ENCODE assay signal across 34 mouse cellular contexts in genomic region chr10:21399622-21400021, GRCm38 (mm10). TPM values are rescaled to one million over a fixed set of nuclear protein-coding genes. Genes with fewer than 3 reads are reported as not detected.
DNase-seq lines count a peak whose midpoint lies in the region; ATAC-seq lines count a peak whose summit lies in the region.
"Had no signal": no experiment of that assay in that cellular context is flagged by ENCODE, and none has a peak within 500 bp of the region (broad histone marks: within the 10 kb centered on the region; RNA-seq: fewer than 3 reads in every experiment).

No protein-coding gene starts in this region.

- H3K4me1 ChIP-seq in heart, embryonic 11.5 days (ENCODE audit: control insufficient read depth, insufficient read depth, low read length): peaks cover 32% of the 10 kb centered on the region
- H3K4me1 ChIP-seq in heart, embryonic 16.5 days (ENCODE audit: control insufficient read depth, insufficient read depth, low read length): peaks cover 29% of the 10 kb centered on the region
- 0 out of 2 replicates have a peak, but pooled peaks cover 10% of the 10 kb centered on the region for H3K4me1 ChIP-seq in midbrain, embryonic 10.5 days
- no peaks in the 10 kb centered on the region for H3K4me1 ChIP-seq in midbrain, embryonic 15.5 days
- H3K4me1 ChIP-seq: embryonic facial prominence, embryonic 15.5 days; forebrain, embryonic 13.5 days; limb, embryonic 10.5 days; limb, embryonic 15.5 days; liver, embryonic 15.5 days; neural tube, embryonic 15.5 days had no signal

- H3K36me3 ChIP-seq in heart, embryonic 11.5 days (ENCODE audit: control insufficient read depth, insufficient read depth, low read length): no peaks in the 10 kb centered on the region
- no peaks in the 10 kb centered on the region for H3K36me3 ChIP-seq in heart, embryonic 16.5 days (ENCODE audit: control insufficient read depth, insufficient read depth)
- no peaks in the 10 kb centered on the region for H3K36me3 ChIP-seq in midbrain, embryonic 10.5 days
- no peaks in the 10 kb centered on the region for H3K36me3 ChIP-seq in midbrain, embryonic 15.5 days (replicated peaks)
- H3K36me3 ChIP-seq: embryonic facial prominence, embryonic 10.5 days; embryonic facial prominence, embryonic 15.5 days; hindbrain, embryonic 12.5 days; intestine, embryonic 15.5 days; limb, embryonic 10.5 days; limb, embryonic 15.5 days; liver, embryonic 15.5 days; midbrain, embryonic 12.5 days; neural tube, embryonic 15.5 days had no signal

- WGBS in heart, embryonic 11.5 days (ENCODE audit: insufficient replicate concordance): 24% methylated on average over 8 of the region's 8 CpGs
- 21% methylated on average over 8 of the region's 8 CpGs for WGBS in heart, embryonic 16.5 days
- WGBS in midbrain, embryonic 10.5 days: 75% methylated on average over 8 of the region's 8 CpGs
- 62% methylated on average over 8 of the region's 8 CpGs for WGBS in midbrain, embryonic 15.5 days

- H3K9ac ChIP-seq in heart, embryonic 11.5 days (ENCODE audit: low read depth, low read length): no peak overlapping the region
- H3K9ac ChIP-seq in heart, embryonic 16.5 days (ENCODE audit: low read length): no peak overlapping the region
- no peak overlapping the region for H3K9ac ChIP-seq in midbrain, embryonic 15.5 days
- H3K9ac ChIP-seq: embryonic facial prominence, embryonic 15.5 days; forebrain, embryonic 13.5 days; hindbrain, embryonic 12.5 days; intestine, embryonic 15.5 days; limb, embryonic 15.5 days; liver, embryonic 15.5 days; lung, embryonic 14.5 days; midbrain, embryonic 12.5 days; neural tube, embryonic 15.5 days had no signal

- no peak overlapping the region for H3K4me3 ChIP-seq in heart, embryonic 11.5 days (ENCODE audit: low read depth, low read length)
- H3K4me3 ChIP-seq in heart, embryonic 16.5 days (ENCODE audit: low read length): no peak overlapping the region
- no peak overlapping the region for H3K4me3 ChIP-seq in midbrain, embryonic 10.5 days
- H3K4me3 ChIP-seq in midbrain, embryonic 15.5 days: no peak overlapping the region
- H3K4me3 ChIP-seq: embryonic facial prominence, embryonic 10.5 days; embryonic facial prominence, embryonic 15.5 days; forebrain, embryonic 13.5 days; hindbrain, embryonic 12.5 days; intestine, embryonic 15.5 days; limb, embryonic 10.5 days; limb, embryonic 15.5 days; liver, embryonic 15.5 days; midbrain, embryonic 12.5 days; neural tube, embryonic 15.5 days had no signal

- no peaks in the 10 kb centered on the region for H3K9me3 ChIP-seq in heart, embryonic 11.5 days (replicated peaks; ENCODE audit: control insufficient read depth, low read length)
- H3K9me3 ChIP-seq in heart, embryonic 16.5 days (replicated peaks; ENCODE audit: control insufficient read depth, low read length): no peaks in the 10 kb centered on the region
- H3K9me3 ChIP-seq in midbrain, embryonic 10.5 days (replicated peaks): no peaks in the 10 kb centered on the region
- no peaks in the 10 kb centered on the region for H3K9me3 ChIP-seq in midbrain, embryonic 15.5 days
- H3K9me3 ChIP-seq: embryonic facial prominence, embryonic 10.5 days; embryonic facial prominence, embryonic 15.5 days; forebrain, embryonic 13.5 days; hindbrain, embryonic 12.5 days; intestine, embryonic 15.5 days; limb, embryonic 10.5 days; limb, embryonic 15.5 days; liver, embryonic 15.5 days; midbrain, embryonic 12.5 days; neural tube, embryonic 15.5 days had no signal

- no peak for DNase-seq in heart, adult 9 months (ENCODE audit: low spot score in 2 of 2)
- no peak for DNase-seq in heart, adult 8-10 months (ENCODE audit: low spot score)
- DNase-seq in midbrain, embryonic 10.5 days (ENCODE audit: low spot score): no peak
- DNase-seq in heart, postnatal 10 days: peak; percentile 6
- no peak for DNase-seq in cerebellum, postnatal 14 days
- DNase-seq: cerebellum, adult 18-20 months; cerebellum, postnatal 25 days; gastrocnemius, postnatal 10 days; kidney, adult 8-10 months; kidney, postnatal 25 days; lung, embryonic 14.5 days; lung, postnatal 14 days; retina, postnatal 1 day; right cerebral cortex, postnatal 14 days; thymus, postnatal 4 days had no signal

- H3K27ac ChIP-seq in heart, embryonic 11.5 days (ENCODE audit: low read depth, low read length): peak overlapping the region; percentile 78
- peak overlapping the region; percentile 85 for H3K27ac ChIP-seq in heart, embryonic 16.5 days (ENCODE audit: low read length)
- H3K27ac ChIP-seq in midbrain, embryonic 10.5 days (replicated peaks): 0 out of 2 replicates have a peak overlapping the region, but pooled peaks have one; percentile 17
- no peak overlapping the region for H3K27ac ChIP-seq in midbrain, embryonic 15.5 days
- H3K27ac ChIP-seq: embryonic facial prominence, embryonic 10.5 days; embryonic facial prominence, embryonic 15.5 days; forebrain, embryonic 13.5 days; hindbrain, embryonic 12.5 days; hindbrain, postnatal 0 days; intestine, embryonic 15.5 days; limb, embryonic 10.5 days; limb, embryonic 15.5 days; liver, embryonic 15.5 days; midbrain, embryonic 12.5 days; neural tube, embryonic 15.5 days had no signal

- no peaks in the 10 kb centered on the region for H3K27me3 ChIP-seq in heart, embryonic 11.5 days (ENCODE audit: control insufficient read depth, insufficient read depth, low read length)
- no peaks in the 10 kb centered on the region; the same call in 1 of the 2 replicates for H3K27me3 ChIP-seq in heart, embryonic 16.5 days (ENCODE audit: control insufficient read depth, insufficient read depth, low read length)
- H3K27me3 ChIP-seq in midbrain, embryonic 10.5 days (ENCODE audit: low read depth, poor library complexity, severe bottlenecking): no peaks in the 10 kb centered on the region
- no peaks in the 10 kb centered on the region for H3K27me3 ChIP-seq in midbrain, embryonic 15.5 days (replicated peaks)
- H3K27me3 ChIP-seq: embryonic facial prominence, embryonic 15.5 days; forebrain, embryonic 13.5 days; hindbrain, embryonic 12.5 days; intestine, embryonic 15.5 days; limb, embryonic 15.5 days; liver, embryonic 15.5 days; midbrain, embryonic 12.5 days; neural tube, embryonic 15.5 days had no signal

- ATAC-seq in heart, embryonic 11.5 days (replicated peaks; ENCODE audit: insufficient number of reproducible peaks, low FRiP score, low TSS enrichment): no peak
- peak; percentile 43 for ATAC-seq in heart, embryonic 16.5 days (replicated peaks; ENCODE audit: extremely low read depth, insufficient read depth, low FRiP score)
- no peak for ATAC-seq in midbrain, embryonic 15.5 days (replicated peaks)
- ATAC-seq: CD4-positive, CD25-positive, alpha-beta regulatory T cell, adult 4 months; forebrain, embryonic 13.5 days; hindbrain, postnatal 0 days; intestine, embryonic 15.5 days had no signal

- peak overlapping the region; percentile 27; the same call in 1 of the 2 replicates for H3K4me2 ChIP-seq in heart, embryonic 11.5 days
- H3K4me2 ChIP-seq in heart, embryonic 16.5 days (ENCODE audit: low read depth, low read length): peak overlapping the region; percentile 43; the same call in 1 of the 2 replicates
- H3K4me2 ChIP-seq in midbrain, embryonic 15.5 days: no peak overlapping the region
- H3K4me2 ChIP-seq: embryonic facial prominence, embryonic 15.5 days; forebrain, embryonic 13.5 days; hindbrain, embryonic 12.5 days; intestine, embryonic 15.5 days; limb, embryonic 15.5 days; liver, embryonic 15.5 days; lung, embryonic 14.5 days; midbrain, embryonic 12.5 days; neural tube, embryonic 15.5 days had no signal

- intact Hi-C loops in heart, postnatal 10 days (cut with DNase I): no loop called here

RNA-seq across cellular contexts. Expression of gene Aldh8a1, which starts 22.5 kb away (rescaled TPM):
- polyA plus RNA-seq in heart, embryonic 11.5 days (2014; fragmentation: Nextera tagmentation; extraction: Ambion mirVana): 0.37 TPM in 1 of 2 replicates, not detected in the other
- 0.05 and 0.06 TPM in 2 replicates for polyA plus RNA-seq in heart, embryonic 16.5 days (2015; fragmentation: Nextera tagmentation; extraction: Ambion mirVana)
- total RNA-seq in heart, adult 8-10 months (2022): not detected
- polyA plus RNA-seq in midbrain, embryonic 10.5 days (2016; fragmentation: Nextera tagmentation; extraction: Ambion mirVana): 0.12 and 0.14 TPM in 2 replicates
- 0.06 and 0.18 TPM in 2 replicates for polyA plus RNA-seq in midbrain, embryonic 15.5 days (2015; fragmentation: Nextera tagmentation; extraction: Ambion mirVana)
- not detected for total RNA-seq in heart, postnatal 10 days (2021)
- total RNA-seq: adrenal gland, postnatal 36 days; hindbrain, postnatal 0 days; left cerebral cortex, postnatal 10 days; monocyte, adult 5-6 weeks had no signal
- polyA plus RNA-seq: CD4-positive, CD25-positive, alpha-beta regulatory T cell, adult 4 months; embryonic facial prominence, embryonic 15.5 days; hindbrain, postnatal 0 days; limb, embryonic 15.5 days; lung, embryonic 14.5 days; small intestine, adult 2 months had no signal

Comparison
In these comparisons a context has a peak if more than half of its experiments do, and no peak if none do; other contexts are left out.
1. DNase-seq: peak in heart, postnatal 10 days (2 of 2); none in heart, adult 9 months (0 of 2), heart, adult 8-10 months (single experiment), midbrain, embryonic 10.5 days (single experiment) and cerebellum, postnatal 14 days (0 of 2).